Mouse (Mus musculus) kidney, adult 2 months (tissue): Measurements from ENCODE around the gene Zfp975.

Source experiments
- CTCF ChIP-seq: fragments of 200-500 bp; conservative IDR thresholded peaks from 2 replicates; pipeline ENCODE4 v1.5.1; 2011; ENCODE audit warnings: low read depth, mild to moderate bottlenecking, control low read depth, low read length, moderate library complexity, mixed read lengths; ENCODE audit not compliant: insufficient read depth, insufficient read length
- POLR2A ChIP-seq: fragments of 200-500 bp; IDR thresholded peaks from one replicate; pipeline ENCODE4 v1.6.1; 2011; ENCODE audit warnings: low read depth, low read length, control low read depth

DNA sequence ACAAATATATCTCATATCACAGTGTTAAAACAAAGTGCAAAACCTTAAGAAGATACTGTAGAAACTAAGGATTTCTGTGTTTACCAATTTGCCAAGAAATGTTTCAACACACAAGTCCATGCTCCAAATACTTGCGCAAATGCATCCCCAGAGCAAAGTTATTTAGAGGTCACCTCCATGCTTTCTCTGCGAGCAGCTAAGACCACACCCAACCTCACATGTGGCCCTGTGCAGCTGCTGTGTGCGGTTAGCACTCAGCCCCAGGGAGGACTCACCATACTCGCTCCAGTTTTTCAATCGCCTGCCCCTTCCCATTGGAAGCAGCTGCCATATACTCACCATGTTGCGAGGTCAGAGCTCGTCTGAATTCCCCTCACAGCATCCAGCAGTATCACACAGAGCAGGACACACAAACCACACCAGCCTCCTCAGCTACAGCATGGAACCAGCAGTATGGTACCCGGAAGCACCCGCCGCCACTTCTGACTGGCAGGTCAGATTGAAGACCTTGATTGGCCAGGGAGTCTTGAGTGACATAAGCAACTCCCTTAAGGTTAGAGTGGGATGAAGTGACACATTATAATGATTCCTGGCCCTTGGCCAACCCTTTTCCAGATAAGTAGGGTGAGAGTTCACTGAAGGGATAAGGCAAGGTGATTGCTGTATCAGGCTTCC is 46.1 kb upstream of the Zfp975 start:
- TF ChIP-seq CTCF (no peak), POLR2A (no peak)
